Mouse (Mus musculus) retina, embryonic 14.5 days (tissue): ENCODE data around the gene Espn.

Source experiments
- DNase-seq: peaks from one replicate; pipeline ENCODE4 v3.0.0-alpha.2; 2015; ENCODE audit warnings: low spot score

Gene Espn

DNA sequence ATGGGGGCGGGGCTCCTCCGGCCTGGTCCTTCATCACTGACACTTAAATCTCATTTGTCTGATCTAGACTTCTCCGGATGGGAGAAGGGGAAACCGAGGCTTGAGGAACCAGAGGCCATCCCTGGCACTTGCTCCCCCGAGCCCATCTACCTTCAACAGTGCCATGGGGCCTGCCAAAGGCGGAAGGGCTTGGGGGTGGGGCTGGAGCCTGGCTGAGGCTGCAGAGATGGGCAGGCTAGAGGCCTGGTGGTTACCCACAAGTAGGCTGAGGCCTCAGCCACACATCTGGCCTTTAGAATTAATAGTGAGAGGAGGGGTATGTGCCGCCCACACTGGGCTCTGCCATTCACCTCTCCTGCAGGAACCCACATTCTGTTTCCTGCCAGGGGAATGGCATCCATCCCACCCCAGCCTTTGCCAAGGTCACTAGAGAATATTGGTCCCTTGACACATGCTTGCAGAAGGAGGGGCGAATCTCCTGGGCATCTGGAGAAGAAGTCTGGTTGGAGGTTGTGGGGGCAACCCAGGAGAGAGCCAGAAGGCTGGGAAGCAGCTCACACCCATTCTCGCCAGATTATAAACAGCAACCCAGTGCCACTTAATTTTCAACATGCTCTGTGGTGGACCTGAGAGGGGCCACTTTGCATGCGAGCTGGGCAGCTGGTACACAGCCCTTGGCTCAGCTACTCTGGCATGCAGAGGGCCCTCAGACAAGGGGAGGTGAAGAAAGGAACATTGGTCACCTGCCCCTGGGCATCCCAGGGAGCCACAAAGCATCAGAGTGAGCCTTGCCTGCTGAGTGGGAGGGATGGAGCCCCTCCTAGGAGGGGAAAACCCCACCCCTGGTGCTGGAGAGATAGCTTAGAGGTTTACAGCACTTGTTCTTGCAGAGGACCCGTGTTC is 81.4 kb downstream of the Espn start:
- no peak for DNase-seq
